Mouse (Mus musculus): Measurements from ENCODE around the gene Cngb1. TPM values are rescaled to one million over a fixed set of nuclear protein-coding genes. Genes with fewer than 3 reads are reported as not detected.
"Not testable (repeated sequence)": the region's sequence is repeated elsewhere in the genome, so short reads cannot be mapped to it uniquely, and the experiment has no call there.

Gene Cngb1
- total and polyA plus RNA-seq, 3 experiments = 0.03 TPM; not detected in 2

DNA sequence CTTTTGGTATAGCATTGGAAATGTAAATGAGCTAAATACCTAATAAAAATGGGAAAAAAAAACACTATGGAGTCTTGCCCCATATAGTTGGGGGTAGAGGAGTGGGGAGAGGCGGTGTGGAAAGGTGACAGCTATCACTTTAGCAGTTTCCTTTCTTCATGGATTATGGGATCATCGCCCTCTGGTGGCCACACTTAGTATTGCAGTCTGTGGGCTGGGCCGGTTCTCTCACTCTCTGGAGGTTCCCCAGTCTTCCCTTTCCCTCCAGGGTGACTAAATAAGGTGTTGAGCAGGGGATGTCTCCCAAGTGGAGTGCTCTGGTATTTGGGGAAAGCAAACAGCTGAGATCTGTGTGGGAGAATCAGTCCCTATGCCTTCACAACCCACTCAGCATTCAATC lies 70.7 kb downstream of the Cngb1 start (continued):
- TF ChIP-seq MYB (IDR thresholded peaks at IDR 0.05; ENCODE audit: low read depth, low read length) = no peak
- no peak for TF ChIP-seq MAX (IDR thresholded peaks at IDR 0.05; ENCODE audit: low read length)
- no peak for TF ChIP-seq NELFE (IDR thresholded peaks at IDR 0.05; ENCODE audit: low read depth, low read length)
- no peak for TF ChIP-seq BHLHE40 (IDR thresholded peaks at IDR 0.05; ENCODE audit: borderline replicate concordance, low read depth, low read length)
- TF ChIP-seq CTCF (IDR thresholded peaks at IDR 0.05 in 2 of 3, conservative IDR thresholded peaks at IDR 0.05 in 1 of 3; ENCODE audit: control insufficient read depth in 1 of 3, insufficient read depth in 1 of 3, low read depth in 2 of 3, low read length in 3 of 3, poor library complexity in 1 of 3, severe bottlenecking in 1 of 3) = peak; percentile 76 to 90 (median 82)

DNA sequence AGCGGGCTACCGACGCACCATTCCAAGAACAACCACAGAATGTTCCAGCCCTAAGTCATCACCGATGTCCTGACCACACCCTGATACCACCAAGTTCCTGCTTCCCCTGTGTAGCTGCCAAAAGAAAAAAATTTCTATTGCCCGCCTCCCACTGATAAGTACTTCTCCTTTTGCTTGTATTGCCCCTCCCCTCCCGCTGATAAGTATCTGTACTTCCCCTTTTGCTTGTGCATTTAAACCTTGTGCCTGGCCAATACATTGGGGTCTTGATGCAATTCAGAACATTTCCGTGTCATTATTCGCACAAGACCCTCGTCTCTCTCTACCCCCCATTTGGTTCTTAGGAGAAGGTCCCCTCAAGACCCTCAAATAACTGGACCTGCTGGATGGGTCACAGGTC lies 76.3 kb downstream of the Cngb1 start:
- not testable (repeated sequence) for H3K79me2 ChIP-seq (ENCODE audit: control insufficient read depth, insufficient read depth, low read length, poor library complexity); H3K9ac ChIP-seq (ENCODE audit: control insufficient read depth, low read depth, low read length, poor library complexity, severe bottlenecking); H3K27me3 ChIP-seq (ENCODE audit: control insufficient read depth in 1 of 2, insufficient read depth in 2 of 2, low read length in 2 of 2); H3K4me3 ChIP-seq (ENCODE audit: control insufficient read depth in 1 of 2, insufficient read depth in 1 of 2, low read depth in 2 of 2, low read length in 2 of 2); H3K9me3 ChIP-seq (replicated peaks; ENCODE audit: insufficient read depth, low read length); H3K36me3 ChIP-seq (ENCODE audit: control insufficient read depth in 1 of 2, insufficient read depth in 2 of 2, low read length in 2 of 2); H3K4me1 ChIP-seq (ENCODE audit: control insufficient read depth in 1 of 2, insufficient read depth in 2 of 2, low read length in 2 of 2)
- TF ChIP-seq HCFC1 (IDR thresholded peaks at IDR 0.05; ENCODE audit: low read depth, low read length) (peak; percentile 56), GATA1 (IDR thresholded peaks at IDR 0.05; ENCODE audit: low read depth, low read length) (peak; percentile 71), MAZ (IDR thresholded peaks at IDR 0.05; ENCODE audit: low read depth, low read length) (0 out of 2 replicates have a peak, but pooled peaks have one; percentile 28), RCOR1 (IDR thresholded peaks at IDR 0.05; ENCODE audit: low read depth, low read length) (peak; percentile 30; the same call in 1 of the 2 replicates), SIN3A (IDR thresholded peaks at IDR 0.05; ENCODE audit: low read length) (0 out of 2 replicates have a peak, but pooled peaks have one; percentile 13), EP300 (IDR thresholded peaks at IDR 0.05; ENCODE audit: low read depth in 1 of 2, low read length in 2 of 2) (peak; percentile 71 to 72), E2F4 (IDR thresholded peaks at IDR 0.05; ENCODE audit: borderline replicate concordance, low read depth, low read length) (peak; percentile 73; the same call in 1 of the 2 replicates), ZNF384 (IDR thresholded peaks at IDR 0.05; ENCODE audit: low read depth, low read length) (peak; percentile 85), ETS1 (IDR thresholded peaks at IDR 0.05; ENCODE audit: low read depth, low read length) (peak; percentile 47), TAL1 (IDR thresholded peaks at IDR 0.05; ENCODE audit: low read length) (0 out of 2 replicates have a peak, but pooled peaks have one; percentile 4)
- DNase-seq (ENCODE audit: low read depth, low spot score) = peak; percentile 85
- peak overlapping the region; percentile 68 for H3K27ac ChIP-seq (ENCODE audit: control insufficient read depth, low read depth, low read length)

DNA sequence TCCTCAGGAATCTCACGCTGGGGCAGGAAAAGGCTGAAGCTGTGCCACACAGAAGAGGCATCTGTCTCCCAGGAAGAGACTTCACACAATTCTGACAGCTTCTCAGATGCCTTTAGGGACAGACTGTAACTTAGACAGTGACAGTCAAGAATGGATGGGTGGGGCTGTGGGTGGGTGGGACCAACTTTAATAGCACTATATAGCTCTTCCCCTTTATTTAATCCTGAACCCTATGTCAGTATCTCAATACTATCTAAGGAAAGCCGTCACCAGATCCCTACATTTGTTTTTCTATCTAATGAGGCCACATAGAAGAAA lies 79.3 kb downstream of the Cngb1 start:
- H3K27ac ChIP-seq (ENCODE audit: control insufficient read depth, low read depth, low read length) = no peak overlapping the region
- peaks cover 0 to 17% of the 10 kb centered on the region in 2 experiments; a peak in 2 of 4 replicates for H3K36me3 ChIP-seq (ENCODE audit: control insufficient read depth in 1 of 2, insufficient read depth in 2 of 2, low read length in 2 of 2)
- DNase-seq (ENCODE audit: low read depth, low spot score) = no peak
- no peak overlapping the region for H3K4me3 ChIP-seq (ENCODE audit: control insufficient read depth in 1 of 2, insufficient read depth in 1 of 2, low read depth in 2 of 2, low read length in 2 of 2)
- H3K9me3 ChIP-seq (replicated peaks; ENCODE audit: insufficient read depth, low read length) = no peaks in the 10 kb centered on the region
- no peak overlapping the region for H3K9ac ChIP-seq (ENCODE audit: control insufficient read depth, low read depth, low read length, poor library complexity, severe bottlenecking)
- TF ChIP-seq JUND (IDR thresholded peaks at IDR 0.05; ENCODE audit: low read depth, low read length) (no peak), ELF1 (IDR thresholded peaks at IDR 0.05; ENCODE audit: low read depth, low read length) (no peak), NELFE (IDR thresholded peaks at IDR 0.05; ENCODE audit: low read depth, low read length) (no peak), USF2 (IDR thresholded peaks at IDR 0.05; ENCODE audit: borderline replicate concordance in 1 of 2, insufficient read depth in 1 of 2, low read depth in 1 of 2, low read length in 2 of 2) (no peak), MAFK (IDR thresholded peaks at IDR 0.05; ENCODE audit: borderline replicate concordance, low read depth, low read length) (no peak), MAX (IDR thresholded peaks at IDR 0.05; ENCODE audit: low read length) (no peak), ZC3H11A (IDR thresholded peaks at IDR 0.05; ENCODE audit: low read depth, low read length) (no peak), POLR2AphosphoS5 (IDR thresholded peaks at IDR 0.05; ENCODE audit: borderline replicate concordance, low read depth, low read length) (no peak), GABPA (IDR thresholded peaks at IDR 0.05; ENCODE audit: low read depth, low read length) (no peak), TCF12 (IDR thresholded peaks at IDR 0.05; ENCODE audit: low read depth, low read length) (no peak), BHLHE40 (IDR thresholded peaks at IDR 0.05; ENCODE audit: borderline replicate concordance, low read depth, low read length) (no peak), CHD1 (IDR thresholded peaks at IDR 0.05; ENCODE audit: low read depth, low read length) (no peak), MXI1 (IDR thresholded peaks at IDR 0.05; ENCODE audit: low read depth, low read length) (no peak), SIN3A (IDR thresholded peaks at IDR 0.05; ENCODE audit: low read length) (no peak), HCFC1 (IDR thresholded peaks at IDR 0.05; ENCODE audit: low read depth, low read length) (no peak), MYC (IDR thresholded peaks at IDR 0.05; ENCODE audit: low read depth, low read length) (no peak), RAD21 (IDR thresholded peaks at IDR 0.05; ENCODE audit: low read depth, low read length) (no peak), NRF1 (IDR thresholded peaks at IDR 0.05; ENCODE audit: insufficient read depth, low read depth, low read length, poor library complexity, severe bottlenecking) (no peak), TBP (IDR thresholded peaks at IDR 0.05; ENCODE audit: low read depth, low read length) (no peak)
- peaks cover 16 to 22% of the 10 kb centered on the region in 2 experiments; a peak in 3 of 4 replicates for H3K4me1 ChIP-seq (ENCODE audit: control insufficient read depth in 1 of 2, insufficient read depth in 2 of 2, low read length in 2 of 2)
- H3K79me2 ChIP-seq (ENCODE audit: control insufficient read depth, insufficient read depth, low read length, poor library complexity) = no peaks in the 10 kb centered on the region
- no peaks in the 10 kb centered on the region for H3K27me3 ChIP-seq (ENCODE audit: control insufficient read depth in 1 of 2, insufficient read depth in 2 of 2, low read length in 2 of 2)
